Mouse (Mus musculus) right cerebral cortex, adult 2 months (tissue): ENCODE data around the gene 4930415O20Rik.
A peak's percentile ranks its signal among the peaks of the same experiment; 100 is the strongest.

ENCODE experiments used
- DNase-seq, 2 experiments: peaks; one replicate each; pipeline ENCODE4 v3.0.0; 2021 to 2022; ENCODE audit warnings: low spot score in 2 of 2

The 4930415O20Rik gene

DNA sequence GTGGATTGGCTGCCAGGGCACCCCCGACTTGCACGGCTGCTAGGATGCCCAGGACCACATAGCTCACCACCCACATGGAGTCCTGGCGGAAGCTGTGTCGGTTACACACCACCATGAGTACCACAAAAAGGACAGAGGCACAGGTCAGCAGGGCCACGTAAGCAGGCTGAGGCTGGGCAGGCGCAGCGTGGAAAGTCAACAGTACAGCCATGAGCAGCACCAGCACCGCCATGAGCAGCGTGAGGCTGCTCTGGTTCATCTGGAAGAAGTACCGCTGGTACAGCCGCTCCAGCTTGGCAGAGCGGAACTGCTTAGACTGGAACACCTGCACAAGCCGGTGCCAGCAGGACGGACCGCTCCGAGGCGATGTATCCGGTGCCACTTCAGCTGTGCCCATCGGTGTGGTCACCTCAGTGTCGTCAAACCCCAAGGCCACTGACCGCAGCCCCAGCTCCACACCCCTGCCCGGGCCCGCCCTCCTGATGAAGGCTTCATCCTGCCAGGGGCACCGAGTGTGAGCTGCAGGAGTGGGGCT lies 33.3 kb downstream of the 4930415O20Rik start:
- no peak for DNase-seq

DNA sequence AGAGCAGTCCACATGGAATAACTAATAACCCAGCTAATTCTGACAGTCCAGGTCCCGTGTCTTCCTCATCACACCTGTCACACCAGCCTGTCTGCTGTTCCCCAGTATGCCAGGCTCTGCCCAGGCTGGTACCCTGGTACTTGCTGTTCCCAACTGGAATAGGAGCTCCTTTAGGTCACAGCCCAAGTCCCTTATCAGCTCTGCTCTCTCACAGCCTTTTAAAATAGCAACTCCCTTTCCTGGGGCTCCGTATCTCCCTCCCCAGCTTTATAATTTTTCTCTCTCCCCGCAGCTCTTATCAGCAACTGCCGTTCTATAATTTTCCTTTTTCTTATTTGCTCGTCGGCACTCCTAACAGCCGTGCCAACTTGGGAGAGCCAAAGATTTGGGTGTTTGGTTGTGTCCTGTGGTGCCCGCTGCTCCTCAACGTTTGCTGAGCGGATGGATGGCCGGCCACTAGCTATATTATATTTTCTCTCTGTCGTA lies 35.3 kb downstream of the 4930415O20Rik start:
- no peak for DNase-seq

DNA sequence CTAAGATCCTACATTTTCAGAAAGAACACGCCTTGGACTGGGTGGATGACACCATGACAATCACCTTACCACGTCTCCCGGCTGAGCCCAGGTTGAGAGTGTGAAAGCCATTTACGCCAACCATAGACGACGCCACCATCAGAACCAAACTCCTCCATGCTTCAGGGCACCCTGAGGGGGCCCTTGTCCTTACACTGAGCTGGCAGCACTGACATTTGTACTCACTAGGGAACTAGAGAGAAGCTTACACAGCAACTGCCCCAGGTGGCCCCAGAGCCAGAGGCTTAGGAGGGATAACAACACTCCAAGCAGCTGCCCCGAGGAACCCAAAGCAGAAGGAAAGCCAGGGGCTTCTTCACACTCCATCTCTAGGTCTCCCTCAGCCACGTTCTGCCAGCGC lies 35.9 kb downstream of the 4930415O20Rik start:
- DNase-seq, result no peak

DNA sequence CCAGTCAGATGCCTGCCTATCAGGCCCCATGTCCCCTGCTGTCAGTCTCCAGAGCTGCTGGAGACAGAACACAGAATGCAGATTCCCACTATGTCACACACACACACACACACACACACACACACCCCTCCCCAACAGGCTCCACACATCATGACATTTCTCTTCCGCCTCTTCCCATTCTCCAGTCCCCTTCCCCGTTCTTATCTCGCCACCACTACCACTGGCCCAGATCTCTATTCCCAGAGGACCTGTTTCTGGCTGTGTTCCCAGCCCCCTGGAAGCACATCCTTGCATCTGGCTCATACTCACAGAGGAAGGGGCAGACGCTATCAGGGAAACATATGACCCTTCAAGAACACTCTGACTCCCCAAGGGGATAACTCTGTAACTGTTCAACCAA lies 36.8 kb downstream of the 4930415O20Rik start:
- DNase-seq, result no peak

DNA sequence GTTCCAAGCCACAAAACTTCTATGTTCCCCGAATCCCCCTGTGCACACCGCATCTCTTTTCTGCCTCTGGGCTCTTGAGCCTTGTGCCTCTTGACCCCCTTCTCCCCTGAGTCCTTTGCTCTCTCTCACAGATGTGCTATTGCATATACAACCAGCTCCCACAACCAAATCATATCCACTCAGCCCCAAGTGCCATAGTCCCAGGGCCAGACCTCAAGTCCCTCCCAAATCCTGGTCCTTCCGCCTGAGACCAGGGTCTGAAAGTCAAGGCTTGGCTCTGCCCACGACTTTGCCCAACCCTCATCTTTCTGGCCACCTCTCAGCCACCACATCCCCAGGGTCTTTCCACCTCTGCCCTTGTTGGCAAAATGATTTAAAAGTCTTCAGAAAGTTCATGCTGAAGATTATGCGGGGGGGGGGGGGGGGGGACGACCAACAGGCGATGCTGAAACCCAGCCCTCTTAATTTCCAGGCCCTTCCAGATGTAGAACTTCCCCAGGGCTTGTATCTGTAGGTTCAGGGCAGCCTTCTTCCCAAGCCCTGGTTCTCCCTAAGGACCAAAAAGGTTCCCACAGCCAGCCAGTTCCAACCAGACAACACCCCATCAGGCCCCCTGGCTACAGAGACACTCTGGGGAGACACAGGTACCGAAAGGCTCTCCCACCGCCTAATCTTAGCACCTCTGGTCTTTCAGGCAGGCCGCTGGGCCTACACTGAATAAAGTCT lies 37.4 kb downstream of the 4930415O20Rik start:
- no peak for DNase-seq

DNA sequence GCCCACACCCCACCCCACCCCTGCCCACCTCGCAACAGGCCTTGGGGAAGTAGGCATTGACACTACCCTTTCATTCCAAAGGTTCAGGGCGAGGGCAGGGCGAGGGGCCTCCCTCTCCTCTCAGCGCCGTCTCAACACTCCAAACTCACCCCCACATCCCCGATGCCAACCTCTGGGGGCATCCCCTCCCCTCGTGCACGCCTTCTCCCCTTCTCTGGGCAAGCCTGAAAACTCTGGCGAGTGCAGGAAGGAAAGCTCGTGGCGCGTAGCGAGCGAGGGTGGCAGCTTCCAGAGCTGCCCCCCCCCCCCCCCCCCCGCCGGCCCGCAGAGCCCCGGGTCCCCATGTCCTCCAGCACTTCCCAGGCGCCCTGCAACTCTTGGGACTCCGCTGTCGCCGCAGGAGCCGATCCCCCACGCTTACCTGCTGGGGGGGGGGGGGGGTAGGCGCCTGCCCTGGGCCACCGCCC lies 38.0 kb downstream of the 4930415O20Rik start:
- no peak for DNase-seq

DNA sequence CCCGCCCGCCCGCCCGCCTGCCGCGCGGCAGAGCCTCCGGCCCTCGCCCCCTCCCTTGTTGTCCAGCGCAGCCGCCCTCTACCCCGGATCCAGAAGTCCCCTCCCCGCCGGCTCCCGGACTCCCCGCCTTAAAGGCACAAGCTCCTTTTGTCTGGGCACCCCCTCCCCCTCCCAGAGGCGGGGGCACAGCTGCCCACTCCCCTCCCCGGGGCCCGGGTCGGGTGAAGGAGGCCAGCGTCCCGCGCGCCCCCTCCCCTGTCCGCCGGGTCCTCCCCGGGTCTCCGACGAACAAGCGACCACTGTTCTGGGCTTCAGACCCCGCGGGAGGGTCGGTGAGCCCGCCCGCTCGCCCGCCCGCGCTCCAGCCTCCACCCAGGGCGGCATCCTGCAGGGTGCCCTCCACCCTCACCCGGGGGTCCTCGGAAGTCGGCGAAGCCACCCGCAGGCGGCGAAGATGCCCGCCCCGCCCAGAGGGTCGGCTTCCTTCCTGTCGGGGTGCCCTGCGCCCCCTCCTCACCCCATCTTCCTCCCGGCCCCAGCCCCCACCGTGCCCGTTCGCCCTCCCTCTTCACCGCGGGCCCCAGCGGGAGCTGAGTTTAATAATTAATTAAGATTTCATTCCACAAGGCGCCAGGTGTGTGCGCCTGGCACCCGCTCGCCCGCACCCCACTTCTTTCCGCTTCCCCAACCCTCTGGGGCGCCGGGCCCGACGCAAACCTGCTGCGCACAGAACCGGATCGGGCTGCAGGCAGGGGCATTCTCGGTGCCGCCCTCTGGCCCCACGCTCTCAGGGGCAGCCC lies 38.7 kb downstream of the 4930415O20Rik start, which contains the start of gene Adcy6:
Adcy6 (minus strand) TSS at position 746 of the 800 bp plus-strand sequence.
- peak; percentile 60 to 71 for DNase-seq

DNA sequence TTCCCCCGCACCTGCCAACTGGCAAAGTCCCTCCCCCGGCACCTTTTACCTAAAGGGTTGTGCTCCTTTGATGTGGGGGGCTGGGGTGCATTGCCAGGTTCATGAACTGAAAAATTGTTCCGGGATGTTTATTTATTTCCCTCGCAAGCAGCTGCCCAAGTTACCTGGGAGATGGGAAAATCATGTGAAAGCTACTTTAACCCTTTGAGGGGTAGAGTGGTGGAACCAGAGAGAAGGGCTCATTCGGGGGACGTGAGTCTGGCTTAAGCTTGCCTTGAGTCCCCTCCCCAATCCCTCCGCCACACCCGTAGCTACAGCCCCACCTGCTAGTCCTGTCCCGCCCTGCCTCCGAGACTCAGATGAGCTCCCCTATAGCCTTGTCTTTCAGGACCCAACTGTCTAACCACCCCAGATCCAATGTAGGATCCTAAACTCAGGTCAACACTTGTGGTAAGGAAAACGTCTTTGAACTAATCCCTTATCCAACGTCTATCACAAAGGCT lies 39.4 kb downstream of the 4930415O20Rik start:
- DNase-seq, result no peak

DNA sequence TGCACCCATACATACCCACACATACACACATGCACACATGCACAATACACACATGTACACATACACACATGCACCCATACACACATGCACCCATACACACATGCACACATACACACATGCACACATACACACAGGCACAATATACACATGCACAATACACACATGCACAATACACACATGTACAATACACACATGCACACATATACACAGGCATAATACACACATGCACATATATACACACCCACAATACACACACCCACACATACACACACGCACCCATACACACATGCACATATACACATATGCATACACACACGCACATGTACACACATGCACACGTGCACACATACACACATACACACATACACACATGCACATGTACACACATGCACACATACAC lies 41.4 kb downstream of the 4930415O20Rik start:
- DNase-seq, result no peak

DNA sequence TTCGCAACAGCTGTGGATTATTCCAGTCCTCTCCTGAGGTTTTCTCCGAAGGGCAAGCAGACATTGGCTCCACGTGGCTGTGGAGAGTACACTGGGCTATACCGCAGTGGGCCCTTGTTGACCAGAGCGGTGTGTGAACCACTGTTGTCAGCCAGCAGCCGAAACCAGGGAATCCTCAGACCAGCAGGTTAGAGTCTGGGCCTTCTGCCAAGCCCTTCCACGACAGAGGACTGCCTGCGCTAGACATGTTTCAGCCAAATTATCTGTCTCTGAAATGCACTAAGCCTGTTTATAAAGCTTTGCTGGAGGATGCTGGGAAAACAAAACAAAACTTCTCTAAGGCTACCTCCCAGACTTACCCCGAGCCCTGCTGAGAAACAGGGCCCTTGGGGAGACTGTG lies 43.7 kb downstream of the 4930415O20Rik start:
- DNase-seq, result no peak

DNA sequence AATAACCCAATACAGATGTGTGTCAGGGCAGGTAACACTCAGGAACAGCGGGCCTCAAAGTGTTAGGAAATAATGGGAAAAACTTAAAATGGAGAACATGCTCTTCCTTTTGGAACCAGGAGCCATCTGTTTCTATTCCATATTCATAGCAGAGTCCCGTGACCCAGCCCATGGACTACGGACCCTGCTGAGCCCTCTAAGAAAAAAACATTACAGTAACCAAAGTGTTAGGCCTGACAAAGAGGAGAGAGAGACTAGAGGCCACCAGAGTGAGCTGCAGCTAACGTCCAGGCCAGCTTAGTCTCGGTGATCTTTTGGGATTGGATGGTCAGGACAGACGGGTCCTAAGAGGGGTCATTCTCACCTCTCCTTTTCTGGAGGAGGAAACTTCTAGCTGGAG lies 44.2 kb downstream of the 4930415O20Rik start:
- no peak for DNase-seq

DNA sequence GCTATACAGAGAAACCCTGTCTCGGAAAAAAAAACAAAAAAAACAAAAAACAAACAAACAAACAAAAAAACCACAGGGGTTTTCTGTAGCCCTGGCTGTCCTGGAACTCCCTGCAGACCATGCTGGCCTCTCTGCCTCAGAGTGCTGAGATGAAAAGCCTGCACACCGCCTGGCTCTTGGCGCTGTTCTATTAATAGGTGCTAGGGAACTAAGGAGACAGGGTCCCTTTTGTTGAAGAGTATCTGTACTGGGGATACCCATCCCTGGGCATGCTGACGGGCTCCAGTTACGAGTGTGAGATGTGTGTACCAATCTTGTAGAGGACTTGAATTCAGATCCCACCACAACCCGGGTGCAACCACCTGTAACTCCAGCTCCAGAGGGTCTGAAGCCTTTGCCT lies 44.9 kb downstream of the 4930415O20Rik start:
- DNase-seq, result no peak

DNA sequence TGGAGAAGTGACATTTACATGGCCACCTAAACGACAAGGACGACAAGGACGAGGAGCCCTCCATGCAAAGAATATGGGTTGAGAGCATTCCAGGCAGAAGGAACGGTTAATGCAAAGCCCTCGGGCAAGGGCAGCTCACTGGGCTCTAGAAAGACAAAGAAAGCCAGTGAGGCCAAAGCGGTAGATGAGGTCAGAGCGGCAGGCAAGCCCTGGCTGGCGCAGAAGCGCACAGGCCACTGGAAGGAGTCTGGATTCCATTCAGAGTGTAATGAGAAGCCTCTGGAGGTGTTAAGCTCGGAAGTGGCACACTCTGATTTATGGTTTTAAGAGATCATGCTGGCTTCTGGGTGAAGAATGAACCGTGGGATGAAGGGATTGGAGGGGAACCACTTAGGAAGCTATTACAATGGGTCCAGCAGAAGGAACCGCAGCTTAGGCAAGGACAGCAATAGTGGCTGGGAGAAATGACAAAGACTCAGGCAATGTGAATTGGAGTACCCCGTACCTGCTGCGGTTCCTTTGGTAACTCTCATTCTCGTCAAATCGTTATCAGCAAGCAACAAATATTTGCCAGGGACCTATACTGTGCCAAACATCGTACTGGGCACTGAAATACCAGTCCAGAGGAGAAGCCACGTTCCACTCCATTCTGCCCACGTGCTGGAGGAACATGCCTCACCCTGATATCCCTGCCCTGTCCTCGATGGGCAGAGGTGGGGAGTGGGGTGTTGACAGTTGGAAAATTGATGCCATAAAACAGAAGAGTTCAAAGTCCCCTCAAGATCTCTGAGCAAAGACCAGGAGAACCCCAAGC lies 45.8 kb downstream of the 4930415O20Rik start:
- no peak for DNase-seq

DNA sequence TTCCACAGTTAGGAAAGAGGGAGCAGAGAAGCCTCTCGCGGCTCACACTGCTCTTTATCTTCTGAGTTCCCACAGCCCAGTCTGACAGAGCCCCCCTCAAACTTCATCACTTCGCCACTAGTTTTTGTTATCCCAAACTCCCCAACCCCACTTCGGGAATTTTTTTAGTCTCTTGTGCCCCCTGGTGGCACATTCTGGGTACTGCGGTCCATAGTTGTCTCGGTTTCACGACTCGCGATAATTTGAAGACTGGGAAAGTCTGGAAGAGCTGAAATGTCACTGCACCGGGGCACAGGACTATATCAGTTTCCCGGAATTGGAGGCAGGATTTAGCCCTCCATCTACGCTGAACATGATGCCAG lies 46.4 kb downstream of the 4930415O20Rik start:
- DNase-seq, result peak; percentile 80 to 86

DNA sequence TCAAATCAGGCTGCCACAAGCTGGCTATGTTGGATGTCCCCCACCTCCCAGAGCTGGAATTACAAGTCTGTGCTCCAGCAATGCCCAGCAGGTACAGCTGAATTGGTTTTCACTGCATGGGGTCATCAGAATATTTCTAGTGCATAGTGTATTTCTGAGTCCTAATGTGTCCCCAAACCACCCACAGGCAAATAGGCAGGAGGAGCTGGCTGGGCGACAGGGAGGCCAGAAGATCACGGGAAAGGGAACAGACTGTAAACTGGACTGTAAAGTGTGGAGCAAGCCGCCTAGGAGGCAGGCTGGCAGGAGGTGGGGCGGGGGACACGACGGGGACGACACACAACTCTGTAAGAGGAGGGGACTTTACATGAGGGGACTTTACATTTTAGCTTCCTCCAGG lies 51.4 kb downstream of the 4930415O20Rik start:
- no peak for DNase-seq

DNA sequence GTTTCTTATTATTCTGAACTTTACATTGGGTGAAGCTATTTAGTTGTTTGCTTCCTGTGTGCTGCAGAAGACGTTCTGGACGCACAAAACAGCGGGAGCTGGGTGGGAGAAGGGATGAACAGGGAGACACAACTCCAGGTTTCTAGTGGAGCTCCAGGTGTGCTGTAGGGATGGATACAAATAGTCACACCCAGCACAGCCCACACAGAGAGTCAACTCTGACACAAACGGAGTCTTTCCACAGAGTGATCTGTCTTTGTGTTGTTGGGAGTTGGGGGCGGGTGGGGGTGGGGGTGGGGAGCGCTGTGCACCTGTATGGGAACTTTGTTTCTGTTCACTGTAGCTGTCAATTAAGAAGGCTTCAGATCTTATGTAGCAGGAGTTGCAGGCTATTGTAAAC lies 51.9 kb downstream of the 4930415O20Rik start:
- no peak for DNase-seq

DNA sequence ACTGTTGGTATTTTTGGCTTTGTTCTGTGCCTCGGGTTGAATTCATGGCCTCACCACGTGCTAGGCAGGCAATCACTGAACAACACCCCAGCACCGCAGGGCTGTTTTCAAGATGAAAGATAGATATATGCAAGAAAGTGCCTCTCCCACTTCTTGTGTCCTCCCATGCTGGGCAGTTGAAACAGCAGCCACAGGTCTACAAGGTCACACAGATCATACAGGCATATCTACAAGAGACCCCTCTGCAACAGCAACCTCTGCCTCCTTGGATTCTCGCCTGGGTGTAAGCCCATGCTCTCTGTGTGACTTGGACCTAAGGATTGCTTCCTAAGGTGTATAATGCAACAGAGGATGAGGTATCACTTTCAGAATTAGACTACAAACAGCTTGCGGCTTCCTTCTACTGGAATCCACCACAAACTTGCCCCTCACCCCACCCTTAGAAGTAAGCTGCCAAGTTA lies 52.6 kb downstream of the 4930415O20Rik start:
- no peak for DNase-seq

DNA sequence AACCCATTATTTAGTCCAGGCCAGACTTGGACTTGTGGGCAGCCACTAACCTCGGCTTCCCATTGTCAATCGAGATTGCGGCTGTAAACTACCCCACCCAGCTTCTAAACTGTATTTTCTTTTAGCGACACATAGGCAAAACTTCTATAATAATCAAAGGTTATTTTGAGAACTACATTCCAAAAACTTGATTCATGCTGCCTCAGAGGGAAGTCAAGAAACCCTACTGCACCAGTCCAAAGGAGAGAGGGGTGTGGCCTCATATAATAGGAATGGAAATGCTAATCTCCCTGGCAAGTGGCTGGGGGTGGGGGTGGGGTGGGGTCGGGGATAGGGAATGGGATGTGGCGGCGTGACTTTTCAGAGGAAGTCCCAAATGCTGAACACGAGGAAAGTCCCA lies 55.3 kb downstream of the 4930415O20Rik start:
- no peak for DNase-seq

DNA sequence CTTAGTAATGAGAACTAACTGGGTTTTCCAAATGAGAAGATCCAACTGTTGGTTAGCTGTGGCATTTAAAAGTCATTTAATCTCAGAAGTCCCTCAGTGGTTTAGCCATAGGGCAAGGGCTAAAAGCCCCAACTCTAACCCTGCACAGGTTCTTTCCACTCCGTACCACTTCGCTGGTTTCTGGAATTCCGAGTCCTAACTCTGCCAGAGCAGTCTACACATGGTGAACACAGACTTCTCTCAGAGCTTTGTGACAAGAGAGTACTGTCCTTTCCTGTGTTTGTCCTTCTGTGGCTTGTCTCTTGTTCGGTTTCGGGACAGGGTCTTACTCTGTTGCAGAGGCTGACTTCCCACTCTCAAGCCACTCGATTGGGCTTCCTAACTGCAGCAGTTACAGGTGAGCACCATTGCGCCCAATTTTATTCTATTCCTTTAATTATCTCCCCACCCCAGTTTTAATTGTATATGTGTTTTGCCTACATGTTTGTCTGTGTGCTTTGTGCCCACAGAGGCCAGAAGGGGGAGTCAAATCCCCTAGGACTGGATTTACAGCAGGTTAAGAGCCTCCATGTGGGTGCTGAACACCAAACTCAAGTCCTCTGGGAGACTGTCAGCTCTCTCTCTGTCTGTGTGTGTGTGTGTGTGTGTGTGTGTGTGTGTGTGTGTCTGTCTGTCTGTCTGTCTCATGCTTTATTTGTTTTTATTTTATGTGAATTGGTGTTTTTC lies 55.8 kb downstream of the 4930415O20Rik start:
- no peak for DNase-seq

DNA sequence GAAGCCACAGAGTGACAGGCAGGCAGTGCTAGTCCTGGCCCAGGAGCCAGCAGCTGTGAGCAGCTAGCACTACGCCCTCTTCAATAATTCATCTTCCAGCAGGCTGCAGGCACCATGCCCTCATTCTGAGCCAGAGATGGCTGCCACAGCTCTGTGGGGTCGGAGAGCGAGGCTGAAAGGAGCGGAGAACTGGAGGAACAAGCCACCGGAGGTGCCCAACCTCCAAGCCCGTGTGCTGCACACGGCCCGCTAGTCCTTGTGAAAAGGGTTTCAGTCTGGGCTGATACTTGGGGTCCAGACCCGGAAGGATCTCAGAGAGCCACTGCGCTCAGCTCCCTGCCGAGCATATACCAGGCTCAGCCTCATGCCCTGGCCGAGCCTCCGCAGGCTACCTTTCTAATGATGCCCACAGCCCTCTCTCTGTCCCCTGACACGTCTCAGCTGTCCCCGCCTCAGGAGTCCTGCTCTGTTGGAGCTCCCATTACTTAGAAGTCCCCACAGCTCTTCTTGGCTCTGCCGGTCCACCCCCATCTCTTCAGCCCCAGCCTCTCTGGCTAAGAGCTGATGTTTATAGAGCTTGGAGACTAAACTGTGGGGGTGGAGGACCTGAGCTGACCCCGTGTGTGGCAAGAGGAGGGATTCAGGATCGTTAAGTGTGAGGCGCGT lies 57.9 kb downstream of the 4930415O20Rik start:
- DNase-seq, result no peak
